Mouse (Mus musculus): ENCODE measurements around the gene Il18.

- TF ChIP-seq CTCF (IDR thresholded peaks at IDR 0.05): no peak
- TF ChIP-seq POLR2A (IDR thresholded peaks at IDR 0.05; ENCODE audit: insufficient read depth, low read depth, low read length): no peak
These were observed 18.7 kb upstream of the Il18 start for GRCm38 (mm10) chr9:50535930-50536329.
